ENCODE assay signal across 19 mouse cellular contexts in the genomic region with DNA sequence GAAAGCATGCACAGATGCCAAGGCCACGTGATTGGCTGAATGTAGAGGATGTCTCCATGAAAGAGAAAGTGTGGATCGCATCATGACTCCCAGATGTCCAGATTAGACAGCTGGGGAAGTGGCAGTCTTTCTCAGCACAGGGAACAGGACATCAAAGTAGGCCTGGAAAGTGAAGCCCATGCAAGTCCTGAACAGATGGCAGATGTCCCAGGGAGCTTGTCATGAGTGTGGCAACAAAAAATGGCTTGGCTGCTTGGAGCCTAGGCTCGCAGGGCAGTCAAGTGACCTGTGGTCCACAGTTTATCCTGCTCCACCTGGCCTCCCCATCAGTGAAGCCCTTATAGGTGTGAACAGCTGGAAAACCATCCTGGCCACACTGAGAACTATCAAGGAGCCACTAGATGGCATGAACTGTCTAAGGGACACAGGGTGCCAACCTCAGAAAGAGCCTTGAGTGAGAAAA. TPM values are rescaled to one million over a fixed set of nuclear protein-coding genes. Genes with fewer than 3 reads are reported as not detected.
A peak's percentile ranks its signal among the peaks of the same experiment; 100 is the strongest.
DNase-seq lines count a peak whose midpoint lies in the region; ATAC-seq and TF ChIP-seq lines count a peak whose summit lies in the region.
"Had no signal": no experiment of that assay in that cellular context is flagged by ENCODE, and none has a peak within 500 bp of the region (broad histone marks: within the 10 kb centered on the region; RNA-seq: fewer than 3 reads in every experiment).

No protein-coding gene starts in this region.

- H3K4me3 ChIP-seq in intestine, postnatal 0 days (ENCODE audit: low read depth, low read length) = no peak overlapping the region
- H3K4me3 ChIP-seq in intestine, embryonic 15.5 days (replicated peaks) = no peak overlapping the region
- H3K4me3 ChIP-seq in CH12.LX (replicated peaks in 1 of 3; ENCODE audit: low read depth in 2 of 3, low read length in 2 of 3, poor library complexity in 1 of 3) = no peak overlapping the region
- H3K4me3 ChIP-seq in lung, postnatal 0 days (ENCODE audit: low read depth, low read length) = no peak overlapping the region
- no peak overlapping the region for H3K4me3 ChIP-seq in midbrain, embryonic 11.5 days (ENCODE audit: low read depth, low read length)
- H3K4me3 ChIP-seq: hindbrain, embryonic 10.5 days; midbrain, embryonic 15.5 days; neural tube, embryonic 12.5 days had no signal

- TF ChIP-seq CTCF in intestine, postnatal 0 days (IDR thresholded peaks at IDR 0.05; ENCODE audit: low read depth) = 0 out of 2 replicates have a peak, but pooled peaks have one; percentile 11
- TF ChIP-seq CTCF in CH12.LX (conservative IDR thresholded peaks at IDR 0.05 in 1 of 2, IDR thresholded peaks at IDR 0.05 in 1 of 2; ENCODE audit: low read depth in 2 of 2, low read length in 2 of 2) = peak in 1 of 2 experiments; percentile 38; a peak in 2 of 4 replicates
- TF ChIP-seq CTCF in lung, postnatal 0 days (IDR thresholded peaks at IDR 0.05) = peak; percentile 28

- in situ Hi-C loops in CH12.LX (cut with MboI; ENCODE audit: low pct_ligation_motif_present, low pct_unique_long_range_greater_than_20kb, low sequenced_read_pairs) = loop anchor here (10.0 kb wide), 1 partner anchor 89 kb away; the partner anchor contains the start of gene Kcna10

- no peak for ATAC-seq in intestine, postnatal 0 days
- ATAC-seq in intestine, embryonic 15.5 days = no peak
- peak; percentile 64 for ATAC-seq in lung, postnatal 0 days
- ATAC-seq in midbrain, embryonic 11.5 days (ENCODE audit: low FRiP score) = no peak
- ATAC-seq: intestine, embryonic 16.5 days; midbrain, embryonic 15.5 days had no signal

- no peak overlapping the region for H3K9ac ChIP-seq in intestine, postnatal 0 days (ENCODE audit: low read depth, low read length)
- no peak overlapping the region for H3K9ac ChIP-seq in intestine, embryonic 15.5 days
- no peak overlapping the region for H3K9ac ChIP-seq in CH12.LX (ENCODE audit: insufficient read depth, low read depth)
- no peak overlapping the region for H3K9ac ChIP-seq in lung, postnatal 0 days (replicated peaks; ENCODE audit: low read depth)
- no peak overlapping the region for H3K9ac ChIP-seq in midbrain, embryonic 11.5 days (ENCODE audit: low read length)
- H3K9ac ChIP-seq: liver, embryonic 14.5 days; midbrain, embryonic 15.5 days; neural tube, embryonic 12.5 days had no signal

- H3K27me3 ChIP-seq in intestine, postnatal 0 days (replicated peaks; ENCODE audit: control insufficient read depth, insufficient read depth, low read length) = peaks cover 14% of the 10 kb centered on the region
- peaks cover 20% of the 10 kb centered on the region for H3K27me3 ChIP-seq in intestine, embryonic 15.5 days (replicated peaks)
- H3K27me3 ChIP-seq in CH12.LX (replicated peaks) = no peaks in the 10 kb centered on the region
- no peaks in the 10 kb centered on the region for H3K27me3 ChIP-seq in lung, postnatal 0 days (replicated peaks; ENCODE audit: insufficient read depth, low read length)
- peaks cover 14% of the 10 kb centered on the region for H3K27me3 ChIP-seq in midbrain, embryonic 11.5 days (ENCODE audit: control insufficient read depth, insufficient read depth, low read length)
- H3K27me3 ChIP-seq: midbrain, embryonic 15.5 days had no signal

- dilution Hi-C loops in CH12.LX (cut with MboI; ENCODE audit: extremely low pct_ligation_motif_present, extremely low pct_unique_long_range_greater_than_20kb, low sequenced_read_pairs) = no loop called here

- TF ChIP-seq EP300 in CH12.LX (IDR thresholded peaks at IDR 0.05; ENCODE audit: low read length) = no peak
- no peak for TF ChIP-seq EP300 in lung, postnatal 0 days (IDR thresholded peaks at IDR 0.05)

- no peak overlapping the region for H3K27ac ChIP-seq in intestine, postnatal 0 days (ENCODE audit: low read depth, low read length)
- no peak overlapping the region for H3K27ac ChIP-seq in intestine, embryonic 15.5 days
- H3K27ac ChIP-seq in CH12.LX (ENCODE audit: insufficient read depth, low read depth) = no peak overlapping the region
- no peak overlapping the region for H3K27ac ChIP-seq in lung, postnatal 0 days (ENCODE audit: low read length)
- H3K27ac ChIP-seq in midbrain, embryonic 11.5 days (ENCODE audit: low read depth, low read length) = no peak overlapping the region
- H3K27ac ChIP-seq: hindbrain, embryonic 10.5 days; liver, embryonic 14.5 days; midbrain, embryonic 15.5 days; neural tube, embryonic 12.5 days had no signal

- no peaks in the 10 kb centered on the region for H3K79me2 ChIP-seq in CH12.LX (replicated peaks; ENCODE audit: control insufficient read depth, extremely low read depth, insufficient read depth, poor library complexity, severe bottlenecking)

- TF ChIP-seq RAD21 in CH12.LX (IDR thresholded peaks at IDR 0.05; ENCODE audit: low read depth, low read length) = peak; percentile 19

- 70% methylated on average over 3 of the region's 3 CpGs for WGBS in intestine, postnatal 0 days
- 79% methylated on average over 3 of the region's 3 CpGs for WGBS in intestine, embryonic 15.5 days
- WGBS in lung, postnatal 0 days = 53% methylated on average over 3 of the region's 3 CpGs
- WGBS in midbrain, embryonic 11.5 days = 83% methylated on average over 3 of the region's 3 CpGs

- H3K4me2 ChIP-seq in intestine, postnatal 0 days (replicated peaks; ENCODE audit: low read depth) = no peak overlapping the region
- H3K4me2 ChIP-seq in intestine, embryonic 15.5 days (replicated peaks) = no peak overlapping the region
- no peak overlapping the region for H3K4me2 ChIP-seq in CH12.LX (ENCODE audit: insufficient read depth, low read depth, poor library complexity, severe bottlenecking)
- no peak overlapping the region for H3K4me2 ChIP-seq in lung, postnatal 0 days (replicated peaks; ENCODE audit: low read depth, low read length)
- H3K4me2 ChIP-seq in midbrain, embryonic 11.5 days = no peak overlapping the region
- H3K4me2 ChIP-seq: midbrain, embryonic 15.5 days; neural tube, embryonic 12.5 days had no signal

- H3K4me1 ChIP-seq in intestine, postnatal 0 days (replicated peaks; ENCODE audit: control insufficient read depth, insufficient read depth, low read length) = no peaks in the 10 kb centered on the region
- H3K4me1 ChIP-seq in intestine, embryonic 15.5 days (replicated peaks) = peaks cover 7% of the 10 kb centered on the region; the same call in 1 of the 2 replicates
- H3K4me1 ChIP-seq in CH12.LX (ENCODE audit: control insufficient read depth in 1 of 2, insufficient read depth in 2 of 2) = peaks cover 6 to 29% of the 10 kb centered on the region in 2 experiments
- H3K4me1 ChIP-seq in lung, postnatal 0 days (ENCODE audit: insufficient read depth, low read depth, low read length) = no peaks in the 10 kb centered on the region
- H3K4me1 ChIP-seq in midbrain, embryonic 11.5 days (ENCODE audit: control insufficient read depth, insufficient read depth, low read length) = peaks cover 3% of the 10 kb centered on the region; the same call in 1 of the 2 replicates

- no peaks in the 10 kb centered on the region for H3K36me3 ChIP-seq in intestine, postnatal 0 days (ENCODE audit: control insufficient read depth, insufficient read depth)
- no peaks in the 10 kb centered on the region for H3K36me3 ChIP-seq in intestine, embryonic 15.5 days
- no peaks in the 10 kb centered on the region for H3K36me3 ChIP-seq in CH12.LX (replicated peaks in 1 of 2; ENCODE audit: control insufficient read depth in 1 of 2, insufficient read depth in 1 of 2, low read length in 1 of 2)
- no peaks in the 10 kb centered on the region for H3K36me3 ChIP-seq in lung, postnatal 0 days (ENCODE audit: insufficient read depth, low read length)
- no peaks in the 10 kb centered on the region for H3K36me3 ChIP-seq in midbrain, embryonic 11.5 days (ENCODE audit: control insufficient read depth, insufficient read depth, low read length)
- H3K36me3 ChIP-seq: hindbrain, embryonic 10.5 days; midbrain, embryonic 15.5 days; neural tube, embryonic 12.5 days had no signal

- no peak for DNase-seq in CH12.LX (ENCODE audit: extremely low read depth)
- DNase-seq in brain, adult 2 months (ENCODE audit: low read depth, low spot score) = peak; percentile 69
- peak; percentile 53 for DNase-seq in lung, postnatal 0 days (ENCODE audit: low spot score)
- DNase-seq in left cerebral cortex, adult 11 months (ENCODE audit: low spot score) = no peak
- DNase-seq in midbrain, embryonic 11.5 days (ENCODE audit: low spot score, missing footprints) = no peak
- DNase-seq: adrenal gland, postnatal 25 days; gastrocnemius, postnatal 25 days; kidney, postnatal 14 days; layer of hippocampus, postnatal 36 days; right cerebral cortex, postnatal 4 days had no signal

- H3K9me3 ChIP-seq in intestine, postnatal 0 days (ENCODE audit: control insufficient read depth) = no peaks in the 10 kb centered on the region
- no peaks in the 10 kb centered on the region for H3K9me3 ChIP-seq in intestine, embryonic 15.5 days
- no peaks in the 10 kb centered on the region for H3K9me3 ChIP-seq in CH12.LX (replicated peaks; ENCODE audit: low read length)
- no peaks in the 10 kb centered on the region for H3K9me3 ChIP-seq in lung, postnatal 0 days (ENCODE audit: low read length)
- no peaks in the 10 kb centered on the region for H3K9me3 ChIP-seq in midbrain, embryonic 11.5 days (ENCODE audit: control insufficient read depth, low read length)
- H3K9me3 ChIP-seq: hindbrain, embryonic 10.5 days; midbrain, embryonic 15.5 days; neural tube, embryonic 12.5 days had no signal

- TF ChIP-seq POLR2A in CH12.LX (IDR thresholded peaks at IDR 0.05; ENCODE audit: low read depth, low read length) = no peak

TF ChIP-seq in CH12.LX, 34 proteins besides CTCF, POLR2A, EP300 and RAD21:
- TF ChIP-seq USF2 (conservative IDR thresholded peaks at IDR 0.05; ENCODE audit: low read depth, low read length) (no peak), NRF1 (IDR thresholded peaks at IDR 0.05; ENCODE audit: low read depth, low read length) (no peak), MYC (IDR thresholded peaks at IDR 0.05; ENCODE audit: low read depth, low read length) (no peak), PAX5 (IDR thresholded peaks at IDR 0.05; ENCODE audit: low read length) (no peak), JUN (IDR thresholded peaks at IDR 0.05; ENCODE audit: insufficient read depth, low read depth, low read length) (no peak), MEF2A (IDR thresholded peaks at IDR 0.05; ENCODE audit: borderline replicate concordance, low read depth, low read length) (no peak), RCOR1 (conservative IDR thresholded peaks at IDR 0.05; ENCODE audit: low read depth, low read length) (no peak), ZNF384 (IDR thresholded peaks at IDR 0.05; ENCODE audit: low read depth, low read length) (no peak)

RNA-seq across cellular contexts. Expression of gene Kcna2, which starts 4.6 kb away (rescaled TPM):
- polyA plus RNA-seq in intestine, postnatal 0 days (2015; fragmentation: Nextera tagmentation; extraction: Ambion mirVana) = 0.05 and 0.07 TPM in 2 replicates
- 0.08 and 0.09 TPM in 2 replicates for polyA plus RNA-seq in intestine, embryonic 15.5 days (2015; fragmentation: Nextera tagmentation; extraction: Ambion mirVana)
- total RNA-seq in CH12.LX (2012; rRNA removed) (not detected in 2 replicates), CH12.LX (2014; rRNA removed) (not detected in 2 replicates)
- polyA plus RNA-seq in CH12.LX (2012; ENCODE audit: insufficient read length, low read depth) = not detected in 2 replicates
- 0.87 and 0.93 TPM in 2 replicates for polyA plus RNA-seq in lung, postnatal 0 days (2015; fragmentation: Nextera tagmentation; extraction: Ambion mirVana)
- polyA plus RNA-seq in midbrain, embryonic 11.5 days (2014; fragmentation: Nextera tagmentation; extraction: Ambion mirVana) = 0.18 and 0.28 TPM in 2 replicates
- total RNA-seq: megakaryocyte progenitor cell, adult 5-6 weeks had no signal
- polyA plus RNA-seq: limb, embryonic 11.5 days had no signal

Comparison
In these comparisons a context has a peak if more than half of its experiments do, and no peak if none do; other contexts are left out.
1. DNase-seq: peak in brain, adult 2 months (single experiment) and lung, postnatal 0 days (single experiment); none in CH12.LX (single experiment), left cerebral cortex, adult 11 months (single experiment) and midbrain, embryonic 11.5 days (single experiment).